Mouse (Mus musculus): ENCODE data around the gene Peg10.

DNA sequence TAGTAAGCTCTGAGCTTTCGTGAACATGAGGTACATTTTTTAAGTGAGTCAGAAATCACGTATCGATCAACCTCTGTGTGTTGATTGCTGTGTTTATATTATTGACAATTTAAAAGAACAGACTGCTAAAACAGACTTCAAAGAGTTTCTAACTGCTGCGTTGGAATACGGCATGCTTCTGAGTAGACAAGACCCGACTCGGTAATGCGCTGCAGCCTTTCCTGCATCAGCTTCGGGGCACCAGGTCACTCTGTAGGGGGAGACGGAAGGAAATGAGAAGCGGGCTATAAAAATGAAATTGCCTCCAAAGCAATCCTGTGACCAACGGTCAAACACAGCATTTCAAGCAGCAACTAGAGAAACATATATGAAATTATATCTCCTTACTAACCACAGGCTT is 59.9 kb downstream of the Peg10 start:
- TF ChIP-seq GATA1 (IDR thresholded peaks at IDR 0.05; ENCODE audit: low read length) = no peak
- TF ChIP-seq TAL1 (IDR thresholded peaks at IDR 0.05; ENCODE audit: low read length) = no peak
